Mouse (Mus musculus) megakaryocyte-erythroid progenitor cell, adult 5-6 weeks (primary cell): Measurements from ENCODE around the gene Gabrr2. TPM values are rescaled to one million over a fixed set of nuclear protein-coding genes. Genes with fewer than 3 reads are reported as not detected.
A peak's percentile ranks its signal among the peaks of the same experiment; 100 is the strongest.
"Not testable (repeated sequence)": the region's sequence is repeated elsewhere in the genome, so short reads cannot be mapped to it uniquely, and the experiment has no call there.

ENCODE experiments used
- ATAC-seq: replicated peaks from 2 replicates; pipeline ENCODE4 v1.8.0; 2016; ENCODE audit warnings: mild to moderate bottlenecking, inconsistent platforms; ENCODE audit not compliant: severe bottlenecking, poor library complexity, low FRiP score, low TSS enrichment
- total RNA-seq, 2 experiments: library from RNA; stranded (forward) in 1 of 2; stranded (reverse) in 1 of 2; fragments of 200-1000, 215-1000 nt in 1 of 2; fragments of >200 nt in 1 of 2; fragmentation: Nextera tagmentation in 1 of 2; gene quantifications; 2 replicates each; pipeline ENCODE4 v1.2.3; 2014 to 2017

The Gabrr2 gene
- total RNA-seq, 2 experiments from 2014 or later = 4.0 TPM; not detected in 1

GRCm38 (mm10) chr4:33067826-33068225 lies 5.0 kb downstream of the Gabrr2 start:
- no peak for ATAC-seq

GRCm38 (mm10) chr4:33068894-33069293 lies 6.1 kb downstream of the Gabrr2 start:
- ATAC-seq = no peak

GRCm38 (mm10) chr4:33070326-33070725 lies 7.5 kb downstream of the Gabrr2 start:
- no peak for ATAC-seq

DNA sequence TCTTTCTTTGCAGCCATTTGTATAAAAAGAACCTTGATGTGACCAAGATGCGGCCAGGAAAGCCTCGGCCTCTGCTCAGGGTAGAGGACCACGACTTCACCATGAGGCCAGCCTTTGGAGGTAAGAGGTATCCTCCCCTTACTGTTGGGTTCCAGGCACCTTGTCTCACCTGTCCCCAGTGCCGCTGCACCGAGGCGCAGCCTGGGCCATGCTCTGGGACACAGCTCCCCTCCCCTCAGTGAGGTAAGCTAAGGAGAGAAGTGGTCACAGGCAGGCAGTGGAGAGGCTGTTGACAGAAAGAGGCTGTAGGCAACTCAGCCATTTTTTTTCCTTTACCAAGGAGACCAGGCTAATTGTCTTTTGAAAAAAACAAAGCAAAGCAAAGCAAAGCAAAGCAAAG lies 8.5 kb downstream of the Gabrr2 start:
- no peak for ATAC-seq

DNA sequence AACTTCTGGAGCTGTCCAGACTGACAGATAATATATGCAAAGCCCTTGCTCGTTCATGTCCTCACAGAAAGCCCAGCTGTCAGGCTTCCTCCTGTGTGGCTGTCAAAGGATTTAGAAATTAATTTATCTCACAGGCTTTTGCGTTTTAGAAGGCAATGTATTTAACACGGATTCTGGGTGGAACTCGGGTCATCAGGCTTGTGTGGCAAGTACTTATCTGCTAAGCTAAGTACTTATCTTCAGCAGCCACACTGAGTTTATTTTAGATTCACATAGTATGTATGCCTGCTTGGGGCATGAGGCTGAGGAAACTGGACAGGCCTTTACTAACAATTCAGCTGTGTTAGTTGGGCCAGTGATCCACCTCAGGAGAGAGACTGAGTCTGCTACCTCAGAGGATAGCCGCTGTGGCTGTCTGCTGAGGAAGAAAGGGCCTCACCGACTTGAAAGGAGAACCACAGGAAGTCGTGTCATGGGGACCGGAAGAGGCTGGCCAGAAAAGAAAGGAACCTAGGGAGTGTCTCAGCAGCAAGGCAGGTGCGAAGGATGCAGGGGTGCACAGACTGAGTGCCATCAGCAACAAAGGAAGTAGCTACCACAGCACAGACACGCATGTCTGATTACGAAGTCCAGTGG lies 9.8 kb downstream of the Gabrr2 start:
- peak; percentile 64 for ATAC-seq

DNA sequence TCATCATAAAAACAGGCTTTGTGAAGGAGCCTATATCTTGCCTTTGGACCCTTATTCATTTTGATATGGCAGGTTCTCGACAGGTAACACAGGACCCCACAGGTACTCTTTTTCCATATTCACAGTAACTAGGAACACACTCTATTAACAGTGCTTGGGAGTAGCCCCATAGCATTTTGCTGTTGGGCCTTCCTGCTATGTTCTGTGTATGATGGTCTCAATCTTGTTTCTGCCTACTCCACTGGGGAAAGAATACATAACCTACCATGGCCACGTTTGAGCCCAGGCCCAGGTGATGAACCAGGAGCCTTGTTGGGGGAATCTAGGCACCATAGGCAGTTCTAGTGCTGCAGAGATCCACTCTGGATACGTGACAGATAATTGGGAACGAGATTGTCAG lies 11.6 kb downstream of the Gabrr2 start:
- no peak for ATAC-seq

DNA sequence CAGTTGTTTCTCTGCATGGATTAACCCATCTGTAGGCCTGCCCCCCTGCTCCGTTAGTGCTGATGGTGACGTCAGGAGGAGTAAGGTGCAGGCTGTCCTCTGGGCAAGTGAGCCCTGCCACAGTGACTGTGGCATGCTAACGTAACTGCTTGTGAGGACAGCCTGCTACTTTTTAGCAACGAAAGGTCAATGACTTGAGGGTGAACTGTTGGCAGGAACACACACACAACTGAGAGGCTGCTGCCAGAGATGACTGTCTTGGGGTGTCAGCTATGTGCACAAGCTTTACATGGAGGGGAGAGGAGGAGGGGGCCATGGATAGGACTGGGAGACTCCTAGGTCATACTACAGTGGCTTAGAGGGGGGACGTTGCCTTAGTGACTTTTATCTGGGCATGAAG lies 12.1 kb downstream of the Gabrr2 start:
- ATAC-seq = no peak

GRCm38 (mm10) chr4:33075776-33076524 lies 13.2 kb downstream of the Gabrr2 start:
- ATAC-seq = no peak

DNA sequence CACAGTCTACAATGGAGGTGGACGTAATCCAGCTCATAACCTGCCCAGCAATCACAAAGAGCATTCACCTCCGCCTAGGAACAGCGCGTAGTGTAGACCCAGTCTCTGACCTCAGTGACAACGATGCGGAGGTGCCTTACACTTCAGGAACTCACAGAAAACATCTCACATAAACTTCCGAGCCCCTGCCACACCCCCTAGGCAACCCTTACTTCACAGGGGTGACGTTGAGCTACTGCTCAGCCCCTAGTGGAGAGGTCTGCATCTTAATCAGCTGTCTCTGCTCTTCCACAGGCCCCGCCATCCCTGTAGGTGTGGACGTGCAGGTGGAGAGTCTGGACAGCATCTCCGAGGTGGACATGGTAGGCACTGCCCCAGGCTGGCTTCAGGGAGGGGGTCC lies 14.4 kb downstream of the Gabrr2 start:
- ATAC-seq = no peak

DNA sequence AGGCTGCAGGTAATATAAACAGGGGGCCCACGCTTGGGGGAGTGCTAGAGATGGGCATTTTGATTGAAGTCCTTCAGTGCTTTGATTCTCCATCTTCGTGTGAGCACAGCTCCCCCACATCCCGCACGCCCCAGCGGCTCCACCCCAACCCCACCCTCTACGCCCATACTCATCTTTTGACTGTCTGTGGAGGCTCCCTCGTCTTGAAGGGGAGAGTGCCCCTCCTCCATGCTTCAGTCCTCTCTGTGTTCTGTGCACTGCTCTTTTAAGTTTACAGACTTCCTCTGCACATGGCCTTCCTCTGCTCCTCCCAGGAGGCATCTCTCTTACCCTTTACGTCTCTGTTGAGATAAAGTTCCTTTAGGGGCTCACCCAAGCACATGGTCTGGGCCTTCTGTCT lies 14.9 kb downstream of the Gabrr2 start:
- no peak for ATAC-seq

GRCm38 (mm10) chr4:33078492-33078891 lies 15.7 kb downstream of the Gabrr2 start:
- no peak for ATAC-seq

DNA sequence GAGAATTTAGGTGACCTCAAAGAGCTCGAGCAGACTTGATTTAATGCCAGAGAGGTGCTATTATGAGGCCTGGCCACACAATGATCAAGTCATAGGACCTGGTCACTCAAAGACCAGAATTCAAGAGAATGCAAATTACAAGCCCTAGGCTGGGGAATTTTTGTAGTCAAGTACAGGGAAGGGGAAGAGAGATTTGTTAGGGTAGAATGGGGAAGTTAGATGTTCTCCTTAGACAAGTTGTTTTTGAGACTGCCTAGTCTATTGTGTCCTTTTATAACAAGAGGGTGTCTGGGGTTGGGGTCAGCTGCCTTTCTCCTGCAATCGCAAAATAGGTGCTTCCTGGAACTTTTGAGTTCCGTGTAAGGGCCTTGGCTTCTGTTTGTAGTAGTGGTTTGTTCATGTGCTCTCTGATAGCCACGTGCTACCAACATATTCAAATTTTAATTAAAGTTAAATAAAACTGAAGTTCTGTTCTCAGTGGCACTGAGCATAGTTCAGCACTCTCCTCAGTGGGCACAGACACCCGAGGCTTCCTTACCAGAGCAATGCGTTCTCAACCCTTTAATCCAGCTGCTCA lies 36.4 kb downstream of the Gabrr2 start:
- no peak for ATAC-seq

GRCm38 (mm10) chr4:33109720-33110458 lies 47.1 kb downstream of the Gabrr2 start:
- peak; percentile 63; the same call in 1 of the 2 replicates for ATAC-seq

DNA sequence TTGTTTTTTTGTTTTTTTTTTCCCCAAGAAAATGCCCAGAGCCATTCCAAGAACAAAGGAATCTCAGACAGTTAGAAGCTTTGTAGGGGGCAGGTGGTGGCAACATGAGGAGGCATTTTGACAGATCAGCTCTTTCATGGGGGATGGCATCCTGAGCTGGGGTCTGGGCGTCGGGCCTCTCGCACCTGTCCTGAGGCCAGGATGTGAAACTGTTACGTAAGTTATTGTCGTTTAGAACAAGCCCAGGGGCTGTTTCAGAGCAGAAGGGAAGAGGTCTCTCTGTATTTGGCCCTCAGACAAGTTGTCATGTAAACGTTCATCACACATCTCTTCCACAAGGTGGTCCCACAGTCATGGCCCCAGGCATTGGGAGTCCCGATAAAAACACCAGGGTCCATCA lies 48.0 kb downstream of the Gabrr2 start:
- ATAC-seq = no peak

GRCm38 (mm10) chr4:33111358-33111757 lies 48.6 kb downstream of the Gabrr2 start:
- ATAC-seq = no peak

DNA sequence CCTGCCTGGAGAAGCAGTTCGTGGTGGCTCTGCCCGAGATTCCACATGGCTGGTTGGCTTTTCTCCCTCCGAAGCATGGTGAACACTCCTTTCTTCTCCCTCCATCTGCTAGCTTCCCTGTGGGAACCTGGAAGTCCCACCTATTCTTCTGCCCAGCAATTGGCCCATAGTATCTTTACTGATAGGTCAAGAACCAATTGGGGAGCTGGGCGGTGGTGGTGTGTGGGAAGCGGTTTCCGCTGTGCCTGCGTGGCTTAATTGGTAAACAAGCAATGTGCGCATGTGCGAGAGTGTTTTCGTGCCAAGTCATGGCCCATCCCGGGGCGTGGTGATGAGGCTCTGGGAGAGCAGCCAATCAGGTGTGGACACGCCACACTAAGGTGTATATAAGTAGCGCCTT lies 50.1 kb downstream of the Gabrr2 start:
- ATAC-seq = not testable (repeated sequence)

- not testable (repeated sequence) for ATAC-seq
Measured at GRCm38 (mm10) chr4:33119118-33119517, 56.3 kb downstream of the Gabrr2 start.

GRCm38 (mm10) chr4:33124493-33124892 lies 61.7 kb downstream of the Gabrr2 start:
- ATAC-seq = peak; percentile 82

- no peak for ATAC-seq
Measured at GRCm38 (mm10) chr4:33125409-33126084, 62.7 kb downstream of the Gabrr2 start.

DNA sequence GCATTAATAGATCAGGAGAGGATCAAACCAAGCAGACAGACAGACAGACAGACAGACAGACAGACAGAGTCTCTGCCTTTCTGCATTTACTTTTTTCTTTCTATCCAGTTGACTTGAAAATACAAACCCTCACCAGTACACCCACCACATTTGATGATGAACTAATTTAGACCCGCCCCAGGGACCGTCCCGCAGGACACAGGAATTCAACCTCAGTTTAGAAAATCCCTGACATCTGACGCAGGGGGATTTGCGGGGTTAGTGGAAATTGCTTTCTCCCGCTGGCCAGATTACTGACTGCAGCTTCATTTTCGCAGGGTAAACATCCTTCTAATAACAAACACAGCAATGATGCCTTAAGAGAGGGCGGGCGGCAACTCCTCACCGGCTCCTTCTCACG lies 69.4 kb downstream of the Gabrr2 start, which contains the start of gene Gabrr1:
TSS of gene Gabrr1 (plus strand) at position 301 of the 400 bp plus-strand sequence.
- no peak for ATAC-seq
